Mouse (Mus musculus): ENCODE measurements around the gene Piezo1.
A peak's percentile ranks its signal among the peaks of the same experiment; 100 is the strongest.

DNA sequence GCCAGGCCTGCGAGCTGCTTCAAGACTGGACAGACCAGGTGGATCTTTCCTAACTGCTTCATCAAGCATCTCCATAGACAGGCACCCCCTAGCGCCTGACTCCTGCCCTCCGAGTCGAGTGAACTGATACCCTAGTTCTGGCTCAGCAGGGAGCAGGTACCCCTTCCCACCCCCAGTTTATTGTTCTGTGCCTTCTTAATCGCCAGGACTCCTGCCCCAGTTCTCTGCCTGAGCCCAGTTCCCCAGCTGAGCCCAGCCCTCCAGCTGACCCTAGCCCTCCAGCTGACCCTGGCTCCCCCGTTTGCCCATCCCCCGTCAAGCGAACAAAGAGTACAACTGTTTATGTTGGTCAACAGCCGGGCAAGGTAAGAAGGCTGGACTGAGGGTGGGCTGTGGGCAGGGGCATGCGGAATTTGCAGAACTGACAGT is 17.8 kb upstream of the Piezo1 start:
- TF ChIP-seq CTCF (IDR thresholded peaks at IDR 0.05; ENCODE audit: low read depth, low read length) (peak; percentile 20), POLR2A (IDR thresholded peaks at IDR 0.05; ENCODE audit: insufficient read depth, low read length) (no peak), EP300 (IDR thresholded peaks at IDR 0.05; ENCODE audit: insufficient read depth, low read depth, low read length) (no peak)
